Comparison of ENCODE assay signal across 10 mouse cellular contexts in genomic region chr1:130508030-130508956, GRCm38 (mm10). TPM values are rescaled to one million over a fixed set of nuclear protein-coding genes. Genes with fewer than 3 reads are reported as not detected.
DNase-seq lines count a peak whose midpoint lies in the region; ATAC-seq lines count a peak whose summit lies in the region.
"Had no signal": no experiment of that assay in that cellular context is flagged by ENCODE, and none has a peak within 500 bp of the region (broad histone marks: within the 10 kb centered on the region; RNA-seq: fewer than 3 reads in every experiment).

No protein-coding gene starts in this region.

- no peak overlapping the region for H3K4me3 ChIP-seq in embryonic facial prominence, embryonic 12.5 days
- no peak overlapping the region for H3K4me3 ChIP-seq in liver, embryonic 12.5 days
- H3K4me3 ChIP-seq in midbrain, embryonic 16.5 days (ENCODE audit: low read depth, low read length), result no peak overlapping the region
- H3K4me3 ChIP-seq: midbrain, embryonic 15.5 days had no signal

- no peak for ATAC-seq in embryonic facial prominence, embryonic 12.5 days (ENCODE audit: insufficient number of reproducible peaks, insufficient read depth, low FRiP score, low TSS enrichment)
- peak; percentile 86 for ATAC-seq in liver, embryonic 12.5 days
- no peak for ATAC-seq in midbrain, embryonic 16.5 days
- ATAC-seq: midbrain, embryonic 15.5 days had no signal

- DNase-seq in heart, adult 18-20 months, result peak; percentile 15 to 32
- no peak for DNase-seq in heart, postnatal 4 days
- peak; percentile 82 for DNase-seq in 416B (ENCODE audit: low read depth)
- DNase-seq in left cerebral cortex, adult 8-10 months (ENCODE audit: low spot score in 2 of 2), result no peak
- no peak for DNase-seq in gastrocnemius, postnatal 10 days
- DNase-seq: right cerebral cortex, adult 18-20 months had no signal

- H3K9me3 ChIP-seq in embryonic facial prominence, embryonic 12.5 days, result no peaks in the 10 kb centered on the region
- no peaks in the 10 kb centered on the region for H3K9me3 ChIP-seq in liver, embryonic 12.5 days (replicated peaks)
- H3K9me3 ChIP-seq in midbrain, embryonic 16.5 days (replicated peaks; ENCODE audit: control insufficient read depth, low read length, poor library complexity, severe bottlenecking), result 0 out of 2 replicates have a peak, but pooled peaks cover 2% of the 10 kb centered on the region
- H3K9me3 ChIP-seq: midbrain, embryonic 15.5 days had no signal

- H3K27ac ChIP-seq in embryonic facial prominence, embryonic 12.5 days, result peak overlapping the region; percentile 46; the same call in 1 of the 2 replicates
- peak overlapping the region; percentile 27; the same call in 1 of the 2 replicates for H3K27ac ChIP-seq in liver, embryonic 12.5 days
- no peak overlapping the region for H3K27ac ChIP-seq in midbrain, embryonic 16.5 days (ENCODE audit: low read length)
- H3K27ac ChIP-seq: midbrain, embryonic 15.5 days had no signal

- no peak overlapping the region for H3K9ac ChIP-seq in embryonic facial prominence, embryonic 12.5 days
- H3K9ac ChIP-seq in liver, embryonic 12.5 days, result no peak overlapping the region
- no peak overlapping the region for H3K9ac ChIP-seq in midbrain, embryonic 16.5 days (ENCODE audit: low read depth, low read length)
- H3K9ac ChIP-seq: midbrain, embryonic 15.5 days had no signal

- H3K4me1 ChIP-seq in embryonic facial prominence, embryonic 12.5 days, result peaks cover 3% of the 10 kb centered on the region; the same call in 1 of the 2 replicates
- peaks cover 27% of the 10 kb centered on the region for H3K4me1 ChIP-seq in liver, embryonic 12.5 days
- H3K4me1 ChIP-seq in midbrain, embryonic 16.5 days (ENCODE audit: control insufficient read depth, insufficient read depth, low read length), result no peaks in the 10 kb centered on the region
- H3K4me1 ChIP-seq: midbrain, embryonic 15.5 days had no signal

- H3K36me3 ChIP-seq in embryonic facial prominence, embryonic 12.5 days, result no peaks in the 10 kb centered on the region
- no peaks in the 10 kb centered on the region for H3K36me3 ChIP-seq in liver, embryonic 12.5 days
- H3K36me3 ChIP-seq in midbrain, embryonic 16.5 days (ENCODE audit: control insufficient read depth, insufficient read depth, low read length), result no peaks in the 10 kb centered on the region
- H3K36me3 ChIP-seq: midbrain, embryonic 15.5 days had no signal

- no peaks in the 10 kb centered on the region for H3K27me3 ChIP-seq in embryonic facial prominence, embryonic 12.5 days
- no peaks in the 10 kb centered on the region for H3K27me3 ChIP-seq in liver, embryonic 12.5 days (replicated peaks)
- H3K27me3 ChIP-seq in midbrain, embryonic 16.5 days (ENCODE audit: control insufficient read depth, insufficient read depth, low read depth, low read length), result no peaks in the 10 kb centered on the region
- H3K27me3 ChIP-seq: midbrain, embryonic 15.5 days had no signal

- 54% methylated on average over 6 of the region's 6 CpGs for WGBS in embryonic facial prominence, embryonic 12.5 days
- 33% methylated on average over 6 of the region's 6 CpGs for WGBS in liver, embryonic 12.5 days (ENCODE audit: insufficient replicate concordance)
- 60% methylated on average over 6 of the region's 6 CpGs for WGBS in midbrain, embryonic 16.5 days

- no peak overlapping the region for H3K4me2 ChIP-seq in embryonic facial prominence, embryonic 12.5 days (replicated peaks)
- H3K4me2 ChIP-seq in liver, embryonic 12.5 days, result no peak overlapping the region
- H3K4me2 ChIP-seq in midbrain, embryonic 16.5 days (ENCODE audit: low read length), result no peak overlapping the region
- H3K4me2 ChIP-seq: midbrain, embryonic 15.5 days had no signal

RNA-seq across cellular contexts. Expression of gene Cd55, which starts 45.7 kb away (rescaled TPM):
- total RNA-seq in heart, adult 18-20 months (2021), result 10 to 100 TPM in 1 of 2 experiments, 1 to 10 TPM in 1; 6.6 to 11.2 TPM
- 10 to 100 TPM; 11.4 to 13.2 TPM for total RNA-seq in heart, postnatal 4 days (2021)
- 5.2 and 5.9 TPM in 2 replicates for polyA plus RNA-seq in embryonic facial prominence, embryonic 12.5 days (2016; fragmentation: Nextera tagmentation; extraction: Ambion mirVana)
- 23.7 and 26.2 TPM in 2 replicates for polyA plus RNA-seq in liver, embryonic 12.5 days (2016; fragmentation: Nextera tagmentation; extraction: Ambion mirVana)
- total RNA-seq in left cerebral cortex, adult 8-10 months (2022), result 1 to 10 TPM; 3.9 to 6.7 (median 5.4) TPM
- 10 to 100 TPM; 25.6 to 38.3 TPM for total RNA-seq in gastrocnemius, postnatal 10 days (2021)
- polyA plus RNA-seq in midbrain, embryonic 16.5 days (2015; fragmentation: Nextera tagmentation; extraction: Ambion mirVana), result 11.4 and 15.5 TPM in 2 replicates

Comparison
In these comparisons a context has a peak if more than half of its experiments do, and no peak if none do; other contexts are left out.
1. DNase-seq: peak in heart, adult 18-20 months (2 of 2) and 416B (single experiment); none in heart, postnatal 4 days (single experiment), left cerebral cortex, adult 8-10 months (0 of 2) and gastrocnemius, postnatal 10 days (single experiment).